Mouse (Mus musculus) cortical plate, adult 2 months (tissue): ENCODE data around the gene Nckap5l.

ENCODE experiments used
- CTCF ChIP-seq: fragments of 200-500 bp; IDR thresholded peaks from 2 replicates; pipeline ENCODE4 v1.5.1; 2011; ENCODE audit warnings: mild to moderate bottlenecking, control low read depth, low read length; ENCODE audit not compliant: insufficient read depth; ENCODE audit errors: extremely low read depth
- POLR2A ChIP-seq: fragments of 200-500 bp; IDR thresholded peaks from 2 replicates; pipeline ENCODE4 v1.6.1; 2011; ENCODE audit warnings: mild to moderate bottlenecking, low read length, control low read depth; ENCODE audit not compliant: insufficient read depth; ENCODE audit errors: extremely low read depth

DNA sequence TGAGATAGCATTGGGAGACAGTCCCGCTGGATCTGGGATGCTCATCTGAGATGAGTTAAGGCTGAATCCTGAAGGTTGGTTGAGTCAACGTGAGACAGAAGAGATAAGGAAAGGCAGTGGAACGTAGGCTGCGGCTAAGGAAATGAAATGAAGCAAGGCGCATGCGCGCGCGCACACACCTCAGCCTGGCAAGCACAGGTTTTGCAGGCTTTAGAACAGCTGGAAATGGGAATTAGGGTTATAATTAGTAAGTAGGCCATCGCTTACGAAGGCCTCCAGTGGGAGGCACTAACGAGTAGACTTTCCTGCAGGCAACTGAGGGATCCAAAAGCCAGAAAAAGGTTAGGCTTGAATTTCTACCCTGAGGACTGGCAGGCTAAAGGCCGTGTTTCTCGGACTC, 45.8 kb downstream of the Nckap5l start:
- 0 out of 2 replicates have a peak, but pooled peaks have one; percentile 7 for TF ChIP-seq POLR2A
- no peak for TF ChIP-seq CTCF
